ENCODE assay signal across 10 mouse cellular contexts in genomic region chr8:70787941-70788667, GRCm38 (mm10). TPM values are rescaled to one million over a fixed set of nuclear protein-coding genes. Genes with fewer than 3 reads are reported as not detected.
DNase-seq lines count a peak whose midpoint lies in the region; ATAC-seq and TF ChIP-seq lines count a peak whose summit lies in the region.
"Had no signal": no experiment of that assay in that cellular context is flagged by ENCODE, and none has a peak within 500 bp of the region (broad histone marks: within the 10 kb centered on the region; RNA-seq: fewer than 3 reads in every experiment).

No protein-coding gene starts in this region.

- no peak overlapping the region for H3K4me3 ChIP-seq in forebrain, embryonic 11.5 days (ENCODE audit: low read depth, low read length)
- no peak overlapping the region for H3K4me3 ChIP-seq in forebrain, postnatal 0 days (ENCODE audit: low read depth, low read length)
- no peak overlapping the region for H3K4me3 ChIP-seq in intestine, postnatal 0 days (ENCODE audit: low read depth, low read length)
- no peak overlapping the region for H3K4me3 ChIP-seq in lung, postnatal 0 days (ENCODE audit: low read depth, low read length)
- H3K4me3 ChIP-seq: embryonic facial prominence, embryonic 15.5 days; myocyte had no signal

- peaks cover 16% of the 10 kb centered on the region for H3K4me1 ChIP-seq in forebrain, embryonic 11.5 days (replicated peaks; ENCODE audit: control insufficient read depth, insufficient read depth, low read length)
- peaks cover 12% of the 10 kb centered on the region for H3K4me1 ChIP-seq in forebrain, postnatal 0 days (ENCODE audit: insufficient read depth)
- peaks cover 10% of the 10 kb centered on the region; the same call in 1 of the 2 replicates for H3K4me1 ChIP-seq in intestine, postnatal 0 days (replicated peaks; ENCODE audit: control insufficient read depth, insufficient read depth, low read length)
- H3K4me1 ChIP-seq in lung, postnatal 0 days (ENCODE audit: insufficient read depth, low read depth, low read length): peaks cover 18% of the 10 kb centered on the region

- no peak for TF ChIP-seq EP300 in lung, postnatal 0 days (IDR thresholded peaks at IDR 0.05)

- H3K9me3 ChIP-seq in forebrain, embryonic 11.5 days (ENCODE audit: control insufficient read depth, low read length): no peaks in the 10 kb centered on the region
- H3K9me3 ChIP-seq in forebrain, postnatal 0 days (ENCODE audit: low read length): no peaks in the 10 kb centered on the region
- no peaks in the 10 kb centered on the region for H3K9me3 ChIP-seq in intestine, postnatal 0 days (ENCODE audit: control insufficient read depth)
- H3K9me3 ChIP-seq in lung, postnatal 0 days (ENCODE audit: low read length): no peaks in the 10 kb centered on the region
- H3K9me3 ChIP-seq: embryonic facial prominence, embryonic 15.5 days had no signal

- ATAC-seq in forebrain, embryonic 11.5 days (replicated peaks; ENCODE audit: low FRiP score): no peak
- no peak for ATAC-seq in forebrain, postnatal 0 days
- peak; percentile 46 for ATAC-seq in intestine, postnatal 0 days
- ATAC-seq in lung, postnatal 0 days: peak; percentile 25
- no peak for ATAC-seq in erythroblast, adult 5-6 weeks (replicated peaks; ENCODE audit: low FRiP score, poor library complexity, severe bottlenecking)

- H3K27ac ChIP-seq in forebrain, embryonic 11.5 days (ENCODE audit: low read depth, low read length): no peak overlapping the region
- H3K27ac ChIP-seq in forebrain, postnatal 0 days (ENCODE audit: low read depth, low read length): no peak overlapping the region
- H3K27ac ChIP-seq in intestine, postnatal 0 days (ENCODE audit: low read depth, low read length): no peak overlapping the region
- no peak overlapping the region for H3K27ac ChIP-seq in lung, postnatal 0 days (ENCODE audit: low read length)
- H3K27ac ChIP-seq: embryonic facial prominence, embryonic 15.5 days had no signal

- DNase-seq in forebrain, embryonic 11.5 days (ENCODE audit: low spot score): peak; percentile 83
- no peak for DNase-seq in forebrain, postnatal 0 days
- DNase-seq in cerebellum, adult 9-10 months: peak; percentile 94
- DNase-seq in lung, postnatal 0 days (ENCODE audit: low spot score): peak; percentile 76
- DNase-seq in T-cell, adult 2 months (ENCODE audit: low spot score): no peak
- DNase-seq in adrenal gland, postnatal 25 days: no peak

- no peaks in the 10 kb centered on the region; the same call in 1 of the 2 replicates for H3K36me3 ChIP-seq in forebrain, embryonic 11.5 days (ENCODE audit: control insufficient read depth, insufficient read depth, low read length)
- peaks cover 57% of the 10 kb centered on the region for H3K36me3 ChIP-seq in forebrain, postnatal 0 days (ENCODE audit: insufficient read depth)
- peaks cover 57% of the 10 kb centered on the region for H3K36me3 ChIP-seq in intestine, postnatal 0 days (ENCODE audit: control insufficient read depth, insufficient read depth)
- H3K36me3 ChIP-seq in lung, postnatal 0 days (ENCODE audit: insufficient read depth, low read length): peaks cover 14% of the 10 kb centered on the region

- no peak overlapping the region for H3K4me2 ChIP-seq in forebrain, embryonic 11.5 days (ENCODE audit: low read depth, low read length, severe bottlenecking)
- H3K4me2 ChIP-seq in forebrain, postnatal 0 days (ENCODE audit: low read depth): no peak overlapping the region
- peak overlapping the region; percentile 33 for H3K4me2 ChIP-seq in intestine, postnatal 0 days (replicated peaks; ENCODE audit: low read depth)
- H3K4me2 ChIP-seq in lung, postnatal 0 days (replicated peaks; ENCODE audit: low read depth, low read length): no peak overlapping the region; the same call in 1 of the 2 replicates
- H3K4me2 ChIP-seq: embryonic facial prominence, embryonic 15.5 days had no signal

- 16% methylated on average over 30 of the region's 30 CpGs for WGBS in forebrain, embryonic 11.5 days
- WGBS in forebrain, postnatal 0 days: 30% methylated on average over 30 of the region's 30 CpGs
- 32% methylated on average over 30 of the region's 30 CpGs for WGBS in intestine, postnatal 0 days
- WGBS in lung, postnatal 0 days: 31% methylated on average over 28 of the region's 30 CpGs

- H3K9ac ChIP-seq in forebrain, embryonic 11.5 days (ENCODE audit: low read length): no peak overlapping the region
- no peak overlapping the region for H3K9ac ChIP-seq in forebrain, postnatal 0 days
- H3K9ac ChIP-seq in intestine, postnatal 0 days (ENCODE audit: low read depth, low read length): no peak overlapping the region
- no peak overlapping the region for H3K9ac ChIP-seq in lung, postnatal 0 days (replicated peaks; ENCODE audit: low read depth)
- H3K9ac ChIP-seq: embryonic facial prominence, embryonic 15.5 days had no signal

- H3K27me3 ChIP-seq in forebrain, embryonic 11.5 days (ENCODE audit: control insufficient read depth, insufficient read depth, low read length): no peaks in the 10 kb centered on the region
- H3K27me3 ChIP-seq in forebrain, postnatal 0 days (ENCODE audit: insufficient read depth, low read length): no peaks in the 10 kb centered on the region
- no peaks in the 10 kb centered on the region for H3K27me3 ChIP-seq in intestine, postnatal 0 days (replicated peaks; ENCODE audit: control insufficient read depth, insufficient read depth, low read length)
- H3K27me3 ChIP-seq in lung, postnatal 0 days (replicated peaks; ENCODE audit: insufficient read depth, low read length): no peaks in the 10 kb centered on the region
- H3K27me3 ChIP-seq: embryonic facial prominence, embryonic 15.5 days had no signal

- no peak for TF ChIP-seq CTCF in forebrain, postnatal 0 days (IDR thresholded peaks at IDR 0.05; ENCODE audit: low read depth)
- no peak for TF ChIP-seq CTCF in intestine, postnatal 0 days (IDR thresholded peaks at IDR 0.05; ENCODE audit: low read depth)
- TF ChIP-seq CTCF in lung, postnatal 0 days (IDR thresholded peaks at IDR 0.05): no peak

RNA-seq across cellular contexts. Expression of gene Pik3r2, which starts 11.6 kb away (rescaled TPM):
- 58.9 and 61.6 TPM in 2 replicates for polyA plus RNA-seq in forebrain, embryonic 11.5 days (2014; fragmentation: Nextera tagmentation; extraction: Ambion mirVana)
- total RNA-seq in forebrain, postnatal 0 days (2014; rRNA removed): 160 and 170 TPM in 2 replicates
- polyA plus RNA-seq in forebrain, postnatal 0 days (2015; fragmentation: Nextera tagmentation; extraction: Ambion mirVana): 147 and 153 TPM in 2 replicates
- polyA plus RNA-seq in intestine, postnatal 0 days (2015; fragmentation: Nextera tagmentation; extraction: Ambion mirVana): 37.4 and 41.0 TPM in 2 replicates
- polyA plus RNA-seq in lung, postnatal 0 days (2015; fragmentation: Nextera tagmentation; extraction: Ambion mirVana): 28.0 and 30.5 TPM in 2 replicates
- 4.8 and 12.1 TPM in 2 replicates for total RNA-seq in erythroblast, adult 5-6 weeks (2015; ENCODE audit: low replicate concordance)
- 5.9 and 6.3 TPM in 2 replicates for total RNA-seq in erythroblast, adult 5-6 weeks (2017; ENCODE audit: low replicate concordance)
- 50.2 and 62.1 TPM in 2 replicates for total RNA-seq in adrenal gland, postnatal 25 days (2021)

RNA-seq across cellular contexts. Expression of gene Mast3, which starts 16.8 kb away (rescaled TPM):
- 15.9 and 17.4 TPM in 2 replicates for polyA plus RNA-seq in forebrain, embryonic 11.5 days (2014; fragmentation: Nextera tagmentation; extraction: Ambion mirVana)
- total RNA-seq in forebrain, postnatal 0 days (2014; rRNA removed): 26.2 and 60.0 TPM in 2 replicates
- polyA plus RNA-seq in forebrain, postnatal 0 days (2015; fragmentation: Nextera tagmentation; extraction: Ambion mirVana): 20.3 and 25.2 TPM in 2 replicates
- polyA plus RNA-seq in intestine, postnatal 0 days (2015; fragmentation: Nextera tagmentation; extraction: Ambion mirVana): 4.4 and 7.2 TPM in 2 replicates
- polyA plus RNA-seq in lung, postnatal 0 days (2015; fragmentation: Nextera tagmentation; extraction: Ambion mirVana): 7.3 and 7.6 TPM in 2 replicates
- total RNA-seq in erythroblast, adult 5-6 weeks (2015; ENCODE audit: low replicate concordance): 21.7 and 29.2 TPM in 2 replicates
- 3.9 and 5.4 TPM in 2 replicates for total RNA-seq in erythroblast, adult 5-6 weeks (2017; ENCODE audit: low replicate concordance)
- 26.9 and 27.4 TPM in 2 replicates for total RNA-seq in adrenal gland, postnatal 25 days (2021)

RNA-seq across cellular contexts. Expression of gene Il12rb1, which starts 20.1 kb away (rescaled TPM):
- polyA plus RNA-seq in forebrain, embryonic 11.5 days (2014; fragmentation: Nextera tagmentation; extraction: Ambion mirVana): not detected in 2 replicates
- 0.05 TPM in 1 of 2 replicates, not detected in the other for total RNA-seq in forebrain, postnatal 0 days (2014; rRNA removed)
- polyA plus RNA-seq in forebrain, postnatal 0 days (2015; fragmentation: Nextera tagmentation; extraction: Ambion mirVana): not detected in 2 replicates
- polyA plus RNA-seq in intestine, postnatal 0 days (2015; fragmentation: Nextera tagmentation; extraction: Ambion mirVana): 0.29 and 0.31 TPM in 2 replicates
- polyA plus RNA-seq in lung, postnatal 0 days (2015; fragmentation: Nextera tagmentation; extraction: Ambion mirVana): 0.13 and 0.16 TPM in 2 replicates
- total RNA-seq in erythroblast, adult 5-6 weeks (2015; ENCODE audit: low replicate concordance): not detected in 2 replicates
- 0.14 and 0.51 TPM in 2 replicates for total RNA-seq in erythroblast, adult 5-6 weeks (2017; ENCODE audit: low replicate concordance)
- total RNA-seq in adrenal gland, postnatal 25 days (2021): not detected in 2 replicates

RNA-seq across cellular contexts. Expression of gene Mpv17l2, which starts 27.4 kb away (rescaled TPM):
- 31.0 and 34.1 TPM in 2 replicates for polyA plus RNA-seq in forebrain, embryonic 11.5 days (2014; fragmentation: Nextera tagmentation; extraction: Ambion mirVana)
- total RNA-seq in forebrain, postnatal 0 days (2014; rRNA removed): 33.7 and 39.9 TPM in 2 replicates
- 60.4 and 61.9 TPM in 2 replicates for polyA plus RNA-seq in forebrain, postnatal 0 days (2015; fragmentation: Nextera tagmentation; extraction: Ambion mirVana)
- polyA plus RNA-seq in intestine, postnatal 0 days (2015; fragmentation: Nextera tagmentation; extraction: Ambion mirVana): 76.3 and 80.6 TPM in 2 replicates
- 57.4 and 88.8 TPM in 2 replicates for polyA plus RNA-seq in lung, postnatal 0 days (2015; fragmentation: Nextera tagmentation; extraction: Ambion mirVana)
- total RNA-seq in erythroblast, adult 5-6 weeks (2015; ENCODE audit: low replicate concordance): 8.2 and 9.6 TPM in 2 replicates
- total RNA-seq in erythroblast, adult 5-6 weeks (2017; ENCODE audit: low replicate concordance): 3.8 and 6.4 TPM in 2 replicates
- 127 and 143 TPM in 2 replicates for total RNA-seq in adrenal gland, postnatal 25 days (2021)

RNA-seq across cellular contexts. Expression of gene Rab3a, which starts 33.6 kb away (rescaled TPM):
- polyA plus RNA-seq in forebrain, embryonic 11.5 days (2014; fragmentation: Nextera tagmentation; extraction: Ambion mirVana): 42.7 and 49.7 TPM in 2 replicates
- 450 and 499 TPM in 2 replicates for total RNA-seq in forebrain, postnatal 0 days (2014; rRNA removed)
- 632 and 673 TPM in 2 replicates for polyA plus RNA-seq in forebrain, postnatal 0 days (2015; fragmentation: Nextera tagmentation; extraction: Ambion mirVana)
- polyA plus RNA-seq in intestine, postnatal 0 days (2015; fragmentation: Nextera tagmentation; extraction: Ambion mirVana): 18.8 and 19.5 TPM in 2 replicates
- polyA plus RNA-seq in lung, postnatal 0 days (2015; fragmentation: Nextera tagmentation; extraction: Ambion mirVana): 17.6 and 28.6 TPM in 2 replicates
- total RNA-seq in erythroblast, adult 5-6 weeks (2015; ENCODE audit: low replicate concordance): not detected in 2 replicates
- total RNA-seq in erythroblast, adult 5-6 weeks (2017; ENCODE audit: low replicate concordance): 1.5 TPM in 1 of 2 replicates, not detected in the other
- 65.2 and 89.6 TPM in 2 replicates for total RNA-seq in adrenal gland, postnatal 25 days (2021)

Comparison
In these comparisons a context has a peak if more than half of its experiments do, and no peak if none do; other contexts are left out.
1. DNase-seq: peak in forebrain, embryonic 11.5 days (single experiment), cerebellum, adult 9-10 months (single experiment) and lung, postnatal 0 days (single experiment); none in forebrain, postnatal 0 days (single experiment), T-cell, adult 2 months (single experiment) and adrenal gland, postnatal 25 days (single experiment).
2. ATAC-seq: peak in intestine, postnatal 0 days (single experiment) and lung, postnatal 0 days (single experiment); none in forebrain, embryonic 11.5 days (single experiment), forebrain, postnatal 0 days (single experiment) and erythroblast, adult 5-6 weeks (single experiment).